Comparison of ENCODE assay signal across 29 mouse cellular contexts in genomic region chr6:125541296-125541695, GRCm38 (mm10). TPM values are rescaled to one million over a fixed set of nuclear protein-coding genes. Genes with fewer than 3 reads are reported as not detected.
DNase-seq lines count a peak whose midpoint lies in the region; ATAC-seq lines count a peak whose summit lies in the region.
"Had no signal": no experiment of that assay in that cellular context is flagged by ENCODE, and none has a peak within 500 bp of the region (broad histone marks: within the 10 kb centered on the region; RNA-seq: fewer than 3 reads in every experiment).

No protein-coding gene starts in this region.

- H3K4me2 ChIP-seq in liver, embryonic 13.5 days: no peak overlapping the region
- no peak overlapping the region for H3K4me2 ChIP-seq in hindbrain, embryonic 16.5 days (ENCODE audit: low read length)
- H3K4me2 ChIP-seq: embryonic facial prominence, embryonic 12.5 days; heart, embryonic 15.5 days; hindbrain, embryonic 12.5 days; limb, embryonic 15.5 days; lung, embryonic 15.5 days; neural tube, embryonic 15.5 days; stomach, embryonic 15.5 days had no signal

- H3K9me3 ChIP-seq in liver, embryonic 13.5 days (replicated peaks): no peaks in the 10 kb centered on the region
- H3K9me3 ChIP-seq in hindbrain, embryonic 16.5 days (ENCODE audit: control insufficient read depth, low read length): no peaks in the 10 kb centered on the region
- H3K9me3 ChIP-seq: embryonic facial prominence, embryonic 12.5 days; heart, embryonic 15.5 days; hindbrain, embryonic 12.5 days; limb, embryonic 10.5 days; limb, embryonic 15.5 days; lung, embryonic 15.5 days; midbrain, embryonic 10.5 days; neural tube, embryonic 15.5 days; stomach, embryonic 15.5 days had no signal

- H3K4me1 ChIP-seq in liver, embryonic 13.5 days (replicated peaks): peaks cover 29% of the 10 kb centered on the region
- no peaks in the 10 kb centered on the region for H3K4me1 ChIP-seq in hindbrain, embryonic 16.5 days (ENCODE audit: control insufficient read depth, insufficient read depth, low read depth, low read length)
- H3K4me1 ChIP-seq: embryonic facial prominence, embryonic 12.5 days; hindbrain, embryonic 12.5 days; neural tube, embryonic 15.5 days had no signal

- peak overlapping the region; percentile 14; the same call in 1 of the 2 replicates for H3K27ac ChIP-seq in liver, embryonic 13.5 days
- peak overlapping the region; percentile 91 for H3K27ac ChIP-seq in macrophage
- H3K27ac ChIP-seq in hindbrain, embryonic 16.5 days (ENCODE audit: low read depth, low read length): no peak overlapping the region
- H3K27ac ChIP-seq: embryonic facial prominence, embryonic 12.5 days; heart, embryonic 15.5 days; hindbrain, embryonic 12.5 days; kidney, postnatal 0 days; limb, embryonic 10.5 days; limb, embryonic 15.5 days; lung, embryonic 15.5 days; midbrain, embryonic 10.5 days; neural tube, embryonic 15.5 days; stomach, embryonic 15.5 days had no signal

- ATAC-seq in common myeloid progenitor, adult 5-6 weeks (replicated peaks; ENCODE audit: low read depth, poor library complexity, severe bottlenecking): peak; percentile 81
- peak; percentile 77 for ATAC-seq in liver, embryonic 13.5 days (ENCODE audit: low read depth)
- no peak for ATAC-seq in hindbrain, embryonic 16.5 days
- ATAC-seq in erythroblast, adult 5-6 weeks (replicated peaks; ENCODE audit: low FRiP score, poor library complexity, severe bottlenecking): no peak
- ATAC-seq: forebrain, postnatal 0 days; intestine, embryonic 16.5 days had no signal

- WGBS in liver, embryonic 13.5 days (ENCODE audit: insufficient replicate concordance): 17% methylated on average over 6 of the region's 6 CpGs
- over 99% methylated on average over 6 of the region's 6 CpGs for WGBS in macrophage (ENCODE audit: missing documents)
- 89% methylated on average over 6 of the region's 6 CpGs for WGBS in hindbrain, embryonic 16.5 days

- peak; percentile 87 for DNase-seq in 416B (ENCODE audit: low read depth)
- DNase-seq in liver, embryonic 13.5 days: peak; percentile 11
- no peak for DNase-seq in natural killer cell, adult 2 months (ENCODE audit: low spot score in 2 of 2)
- DNase-seq: B cell, adult 2 months; cerebellum, adult 8-10 months; cerebellum, postnatal 36 days; embryo, embryonic 11 days; forebrain, postnatal 0 days; kidney, adult 8-10 months; kidney, postnatal 4 days; layer of hippocampus, postnatal 36 days; right cerebral cortex, postnatal 25 days; thymus, postnatal 14 days had no signal

- H3K79me2 ChIP-seq in macrophage (ENCODE audit: inconsistent target): peaks cover 13% of the 10 kb centered on the region

- H3K4me3 ChIP-seq in liver, embryonic 13.5 days (replicated peaks): no peak overlapping the region
- H3K4me3 ChIP-seq in macrophage (ENCODE audit: inconsistent target): no peak overlapping the region
- H3K4me3 ChIP-seq in hindbrain, embryonic 16.5 days (ENCODE audit: low read length): no peak overlapping the region
- H3K4me3 ChIP-seq: embryonic facial prominence, embryonic 12.5 days; erythroblast, embryonic 14.5 days; heart, embryonic 15.5 days; hindbrain, embryonic 12.5 days; limb, embryonic 10.5 days; limb, embryonic 15.5 days; lung, embryonic 15.5 days; midbrain, embryonic 10.5 days; neural tube, embryonic 15.5 days; stomach, embryonic 15.5 days had no signal

- H3K36me3 ChIP-seq in liver, embryonic 13.5 days: no peaks in the 10 kb centered on the region
- no peaks in the 10 kb centered on the region for H3K36me3 ChIP-seq in macrophage (ENCODE audit: inconsistent target)
- H3K36me3 ChIP-seq in hindbrain, embryonic 16.5 days (ENCODE audit: control insufficient read depth, insufficient read depth, low read length): no peaks in the 10 kb centered on the region
- H3K36me3 ChIP-seq: embryonic facial prominence, embryonic 12.5 days; heart, embryonic 15.5 days; hindbrain, embryonic 12.5 days; limb, embryonic 10.5 days; limb, embryonic 15.5 days; lung, embryonic 15.5 days; midbrain, embryonic 10.5 days; neural tube, embryonic 15.5 days; stomach, embryonic 15.5 days had no signal

- H3K27me3 ChIP-seq in liver, embryonic 13.5 days: 0 out of 2 replicates have a peak, but pooled peaks cover 2% of the 10 kb centered on the region
- no peaks in the 10 kb centered on the region for H3K27me3 ChIP-seq in hindbrain, embryonic 16.5 days (replicated peaks; ENCODE audit: control insufficient read depth, insufficient read depth, low read length)
- H3K27me3 ChIP-seq: embryonic facial prominence, embryonic 12.5 days; heart, embryonic 15.5 days; hindbrain, embryonic 12.5 days; limb, embryonic 15.5 days; lung, embryonic 15.5 days; neural tube, embryonic 15.5 days; stomach, embryonic 15.5 days had no signal

- no peak overlapping the region for H3K9ac ChIP-seq in liver, embryonic 13.5 days
- no peak overlapping the region for H3K9ac ChIP-seq in hindbrain, embryonic 16.5 days (ENCODE audit: low read depth, low read length)
- H3K9ac ChIP-seq: embryonic facial prominence, embryonic 12.5 days; forebrain, postnatal 0 days; heart, embryonic 15.5 days; hindbrain, embryonic 12.5 days; limb, embryonic 15.5 days; lung, embryonic 15.5 days; neural tube, embryonic 15.5 days; stomach, embryonic 15.5 days had no signal

RNA-seq across cellular contexts. Expression of gene Vwf, which starts 5.3 kb away (rescaled TPM):
- total RNA-seq in common myeloid progenitor, adult 5-6 weeks (2017): 15.3 and 16.7 TPM in 2 replicates
- polyA plus RNA-seq in liver, embryonic 13.5 days (2015; fragmentation: Nextera tagmentation; extraction: Ambion mirVana): 12.7 and 13.3 TPM in 2 replicates
- total RNA-seq in macrophage (2018; cell fraction: chromatin; rRNA removed): 100 to 1,000 TPM in 17 of 26 experiments, 10 to 100 TPM in 9; 31.9 to 305 (median 136) TPM
- 10 to 100 TPM in 22 of 26 experiments, 1 to 10 TPM in 4; 5.7 to 59.9 (median 19.9) TPM for total RNA-seq in macrophage (2018; cell fraction: cytosol; rRNA removed)
- total RNA-seq in macrophage (2018; cell fraction: nucleus; rRNA removed): 100 to 1,000 TPM in 11 of 26 experiments, 10 to 100 TPM in 15; 19.3 to 220 (median 94.7) TPM
- 12.6 to 39.2 TPM (median 15.9 TPM) in 3 replicates for polyA plus RNA-seq in macrophage (2018)
- 9.7 and 12.9 TPM in 2 replicates for polyA plus RNA-seq in hindbrain, embryonic 16.5 days (2015; fragmentation: Nextera tagmentation; extraction: Ambion mirVana)
- total RNA-seq in erythroblast, adult 5-6 weeks (2015; ENCODE audit: low replicate concordance): 16.1 and 16.7 TPM in 2 replicates
- 20.7 and 26.9 TPM in 2 replicates for total RNA-seq in erythroblast, adult 5-6 weeks (2017; ENCODE audit: low replicate concordance)

RNA-seq across cellular contexts. Expression of gene Cd9, which starts 46.7 kb away (rescaled TPM):
- 54.4 and 64.8 TPM in 2 replicates for total RNA-seq in common myeloid progenitor, adult 5-6 weeks (2017)
- polyA plus RNA-seq in liver, embryonic 13.5 days (2015; fragmentation: Nextera tagmentation; extraction: Ambion mirVana): 92.5 and 94.7 TPM in 2 replicates
- 10 to 100 TPM in 13 of 26 experiments, 1 to 10 TPM in 12, under 1 TPM in 1; 0.96 to 52.6 (median 9.9) TPM for total RNA-seq in macrophage (2018; cell fraction: chromatin; rRNA removed)
- 100 to 1,000 TPM in 13 of 26 experiments, 10 to 100 TPM in 13; 11.8 to 220 (median 99.5) TPM for total RNA-seq in macrophage (2018; cell fraction: cytosol; rRNA removed)
- total RNA-seq in macrophage (2018; cell fraction: nucleus; rRNA removed): 100 to 1,000 TPM in 8 of 26 experiments, 10 to 100 TPM in 15, 1 to 10 TPM in 3; 8.1 to 185 (median 27.5) TPM
- polyA plus RNA-seq in macrophage (2018): 296 to 414 TPM (median 359 TPM) in 3 replicates
- 127 and 137 TPM in 2 replicates for polyA plus RNA-seq in hindbrain, embryonic 16.5 days (2015; fragmentation: Nextera tagmentation; extraction: Ambion mirVana)
- total RNA-seq in erythroblast, adult 5-6 weeks (2015; ENCODE audit: low replicate concordance): 52.1 and 58.5 TPM in 2 replicates
- total RNA-seq in erythroblast, adult 5-6 weeks (2017; ENCODE audit: low replicate concordance): 25.1 and 33.0 TPM in 2 replicates
- polyA plus RNA-seq: erythroblast, embryonic 14.5 days had no signal

Comparison
In these comparisons a context has a peak if more than half of its experiments do, and no peak if none do; other contexts are left out.
1. DNase-seq: peak in 416B (single experiment) and liver, embryonic 13.5 days (single experiment); none in natural killer cell, adult 2 months (0 of 2).
2. ATAC-seq: peak in common myeloid progenitor, adult 5-6 weeks (single experiment) and liver, embryonic 13.5 days (single experiment); none in hindbrain, embryonic 16.5 days (single experiment) and erythroblast, adult 5-6 weeks (single experiment).